Mouse (Mus musculus) forebrain, embryonic 13.5 days (tissue): ENCODE data around the gene Samd1. TPM values are rescaled to one million over a fixed set of nuclear protein-coding genes. Genes with fewer than 3 reads are reported as not detected.

Experiments
- ATAC-seq: fragments of 200-750 bp; cut with Nextera tagmentation; 2 replicates; pipeline ENCODE4 v1.8.0; 2017
- H3K27ac ChIP-seq: fragments of 300-500 bp; sonication (generic); 2 replicates; pipeline ENCODE4 v1.5.1; 2015; ENCODE audit warnings: inconsistent platforms, mild to moderate bottlenecking, moderate library complexity
- H3K27me3 ChIP-seq: fragments of 300-500 bp; sonication (generic); 2 replicates; pipeline ENCODE4 v1.6.1; 2015; ENCODE audit warnings: mild to moderate bottlenecking, inconsistent platforms
- H3K36me3 ChIP-seq: fragments of 300-500 bp; sonication (generic); 2 replicates; pipeline ENCODE4 v1.6.1; 2015; ENCODE audit warnings: mild to moderate bottlenecking, inconsistent platforms; ENCODE audit not compliant: poor library complexity, severe bottlenecking
- H3K4me1 ChIP-seq: fragments of 300-500 bp; sonication (generic); 2 replicates; pipeline ENCODE4 v1.6.1; 2015; ENCODE audit warnings: inconsistent platforms
- H3K4me2 ChIP-seq: fragments of 300-500 bp; sonication (generic); 2 replicates; pipeline ENCODE4 v1.6.1; 2015; ENCODE audit warnings: inconsistent platforms, mild to moderate bottlenecking, moderate library complexity
- H3K4me3 ChIP-seq: fragments of 300-500 bp; sonication (generic); 2 replicates; pipeline ENCODE4 v1.5.1; 2015; ENCODE audit warnings: mild to moderate bottlenecking, inconsistent platforms
- H3K9ac ChIP-seq: fragments of 300-500 bp; sonication (generic); 2 replicates; pipeline ENCODE4 v1.6.1; 2015; ENCODE audit warnings: mild to moderate bottlenecking, inconsistent platforms
- H3K9me3 ChIP-seq: fragments of 300-500 bp; sonication (generic); replicated peaks from 2 replicates; pipeline ENCODE4 v1.6.1; 2016; ENCODE audit warnings: inconsistent platforms
- WGBS: fragments of 180-500 bp; shearing (Covaris S2); methylation state at CpG from one replicate; pipeline ENCODE4 v1.1.7; 2015; 5-methylcytosine and 5-hydroxymethylcytosine counted together
- polyA plus RNA-seq: library from polyadenylated mRNA; unstranded; fragments of >200 nt; fragmentation: Nextera tagmentation; extraction: Ambion mirVana; gene quantifications from 2 replicates; pipeline ENCODE4 v1.2.1, GENCODE M21; 2015

The Samd1 gene
- polyA plus RNA-seq, result 9.5 and 10.2 TPM in 2 replicates

- Histone ChIP-seq H3K4me3 (peak within 1 kb of the TSS; percentile 76), H3K27ac (peak within 1 kb of the TSS; percentile 95), H3K4me1 (peaks cover 31% of the 10 kb centered on the region), H3K4me2 (peak within 1 kb of the TSS; percentile 84), H3K27me3 (peaks cover 28% of the 10 kb centered on the region), H3K9ac (peak within 1 kb of the TSS; percentile 87), H3K36me3 (peaks cover 47% of the 10 kb centered on the region), H3K9me3 (no peaks in the 10 kb centered on the region)
- peak; percentile 26; the same call in 1 of the 2 replicates for ATAC-seq
- WGBS, result 0% methylated on average over 47 of the region's 112 CpGs
Measured at GRCm38 (mm10) chr8:83997511-83998141, at the start of gene Samd1. Gene Samd1 (plus strand): TSS chr8:83997672.

GRCm38 (mm10) chr8:83954749-83955105, 42.7 kb upstream of the Samd1 start:
- ATAC-seq, result no peak
- peaks cover 17% of the 10 kb centered on the region for H3K4me1 ChIP-seq
- H3K9me3 ChIP-seq, result no peaks in the 10 kb centered on the region
- H3K27me3 ChIP-seq, result no peaks in the 10 kb centered on the region
- peak overlapping the region; percentile 89 for H3K4me2 ChIP-seq
- peak overlapping the region; percentile 61 for H3K9ac ChIP-seq
- peak overlapping the region; percentile 71 for H3K4me3 ChIP-seq
- H3K36me3 ChIP-seq, result no peaks in the 10 kb centered on the region
- WGBS, result 1% methylated on average over 14 of the region's 14 CpGs
- H3K27ac ChIP-seq, result peak overlapping the region; percentile 62

- peak within 1 kb of the TSS; percentile 89 for H3K4me2 ChIP-seq
- no peaks in the 10 kb centered on the region for H3K9me3 ChIP-seq
- WGBS, result under 1% methylated on average over 75 of the region's 75 CpGs
- peak within 1 kb of the TSS; percentile 73 for H3K9ac ChIP-seq
- H3K27me3 ChIP-seq, result no peaks in the 10 kb centered on the region
- ATAC-seq, result peak; percentile 100
- no peaks in the 10 kb centered on the region for H3K36me3 ChIP-seq
- H3K27ac ChIP-seq, result peak within 1 kb of the TSS; percentile 62
- H3K4me1 ChIP-seq, result peaks cover 17% of the 10 kb centered on the region
- H3K4me3 ChIP-seq, result peak within 1 kb of the TSS; percentile 71
Measured at GRCm38 (mm10) chr8:83955106-83955957, 42.1 kb upstream of the Samd1 start, which contains the start of the genes Gm10644 and Asf1b. Gene Gm10644 (minus strand): TSS chr8:83955205. Gene Asf1b (plus strand): TSS chr8:83955507.

DNA sequence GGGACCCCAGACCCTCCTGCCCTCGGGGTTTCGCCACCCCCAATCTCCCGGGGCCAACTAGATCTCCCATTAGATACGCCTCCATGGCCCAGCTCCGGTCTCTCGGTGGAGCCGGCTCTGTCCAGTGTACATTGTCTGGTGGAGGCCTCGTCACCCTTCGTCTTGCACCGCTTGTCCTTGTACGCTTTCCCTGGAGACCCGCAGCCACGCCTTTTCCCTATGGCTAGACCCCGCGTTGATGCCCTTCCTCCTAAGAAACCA, 41.6 kb upstream of the Samd1 start:
- no peaks in the 10 kb centered on the region for H3K27me3 ChIP-seq

GRCm38 (mm10) chr8:83956789-83957188, 40.7 kb upstream of the Samd1 start:
- no peaks in the 10 kb centered on the region for H3K9me3 ChIP-seq
- H3K4me1 ChIP-seq, result peaks cover 17% of the 10 kb centered on the region
- no peaks in the 10 kb centered on the region for H3K27me3 ChIP-seq
- peak overlapping the region; percentile 73 for H3K9ac ChIP-seq
- no peak overlapping the region for H3K27ac ChIP-seq
- no peaks in the 10 kb centered on the region for H3K36me3 ChIP-seq
- no peak for ATAC-seq
- peak overlapping the region; percentile 89 for H3K4me2 ChIP-seq
- WGBS, result 14% methylated on average over 1 of the region's 1 CpGs
- peak overlapping the region; percentile 71 for H3K4me3 ChIP-seq

More for the DNA sequence above, 41.6 kb upstream of the Samd1 start:
- peak overlapping the region; percentile 89 for H3K4me2 ChIP-seq
- 1% methylated on average over 15 of the region's 15 CpGs for WGBS
- ATAC-seq, result no peak
- no peak overlapping the region for H3K27ac ChIP-seq
- no peaks in the 10 kb centered on the region for H3K36me3 ChIP-seq
- H3K9me3 ChIP-seq, result no peaks in the 10 kb centered on the region
- H3K4me1 ChIP-seq, result peaks cover 17% of the 10 kb centered on the region
- peak overlapping the region; percentile 73 for H3K9ac ChIP-seq
- peak overlapping the region; percentile 71 for H3K4me3 ChIP-seq

DNA sequence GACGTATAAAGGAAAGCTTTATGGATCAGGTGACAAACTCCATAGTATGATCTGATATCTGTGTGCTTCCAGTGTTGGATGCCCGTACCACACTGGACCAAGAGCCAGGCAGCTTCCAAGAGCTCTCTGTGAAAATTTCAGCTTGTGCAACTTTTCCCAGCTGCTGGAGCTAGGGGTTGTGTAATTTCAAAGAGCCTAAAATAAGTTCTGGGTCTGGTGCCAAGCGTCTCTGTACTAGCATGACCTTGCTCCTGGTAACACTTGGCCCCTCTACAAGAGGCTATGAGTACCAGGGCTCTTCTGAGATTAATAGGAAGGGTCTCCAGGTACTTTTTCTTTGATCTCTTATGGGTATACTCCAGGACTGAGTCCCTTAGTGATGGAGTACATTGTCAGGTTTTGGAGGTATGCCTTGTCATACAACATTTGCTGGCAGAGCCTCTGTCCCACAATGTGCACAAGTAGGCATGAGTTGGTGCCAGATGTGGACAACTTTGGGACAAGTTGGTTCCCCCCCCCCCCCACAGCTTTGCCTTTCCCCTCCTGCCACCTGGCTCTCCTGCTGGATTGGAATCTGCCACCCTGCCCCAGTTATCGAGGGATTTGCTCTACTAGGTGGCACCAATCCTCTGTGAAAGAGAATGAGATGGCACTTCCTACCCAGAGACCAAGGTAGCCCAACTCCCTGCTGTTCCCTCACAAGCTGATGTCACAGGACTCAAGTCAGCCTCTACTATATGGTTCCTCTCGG, 33.3 kb upstream of the Samd1 start:
- H3K4me1 ChIP-seq, result no peaks in the 10 kb centered on the region
- H3K9ac ChIP-seq, result no peak overlapping the region
- no peak overlapping the region for H3K27ac ChIP-seq
- H3K36me3 ChIP-seq, result peaks cover 31% of the 10 kb centered on the region
- no peaks in the 10 kb centered on the region for H3K27me3 ChIP-seq
- 88% methylated on average over 5 of the region's 5 CpGs for WGBS
- no peak overlapping the region for H3K4me3 ChIP-seq
- no peak for ATAC-seq
- no peak overlapping the region for H3K4me2 ChIP-seq
- H3K9me3 ChIP-seq, result no peaks in the 10 kb centered on the region

DNA sequence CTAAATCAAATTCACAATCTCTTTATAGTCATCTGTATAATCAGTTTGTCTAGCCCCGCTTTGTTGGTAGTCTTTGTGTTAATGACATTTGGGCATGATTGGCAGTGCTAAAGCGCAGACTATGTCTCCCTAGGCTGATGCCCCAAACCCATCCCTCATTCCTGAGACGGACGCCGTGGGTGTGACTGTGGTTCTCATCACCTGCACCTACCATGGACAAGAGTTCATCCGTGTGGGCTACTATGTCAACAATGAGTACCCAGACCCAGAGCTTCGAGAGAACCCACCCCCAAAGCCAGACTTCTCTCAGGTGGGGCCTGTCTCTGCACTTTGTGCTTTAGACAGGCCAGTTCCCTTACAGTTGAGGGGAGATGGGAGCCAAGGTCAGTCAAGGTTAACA, 29.8 kb upstream of the Samd1 start:
- Histone ChIP-seq H3K27me3 (no peaks in the 10 kb centered on the region), H3K4me1 (peaks cover 6% of the 10 kb centered on the region), H3K36me3 (peaks cover 41% of the 10 kb centered on the region), H3K4me2 (no peak overlapping the region), H3K4me3 (no peak overlapping the region), H3K9me3 (no peaks in the 10 kb centered on the region), H3K27ac (no peak overlapping the region), H3K9ac (no peak overlapping the region)
- WGBS, result 91% methylated on average over 7 of the region's 7 CpGs
- no peak for ATAC-seq

GRCm38 (mm10) chr8:83971121-83971520, 26.4 kb upstream of the Samd1 start:
- no peak overlapping the region for H3K4me3 ChIP-seq
- no peaks in the 10 kb centered on the region for H3K27me3 ChIP-seq
- ATAC-seq, result no peak
- no peaks in the 10 kb centered on the region for H3K9me3 ChIP-seq
- peaks cover 31% of the 10 kb centered on the region for H3K36me3 ChIP-seq
- WGBS, result 91% methylated on average over 4 of the region's 4 CpGs
- peaks cover 28% of the 10 kb centered on the region for H3K4me1 ChIP-seq
- no peak overlapping the region for H3K4me2 ChIP-seq
- no peak overlapping the region for H3K27ac ChIP-seq
- H3K9ac ChIP-seq, result no peak overlapping the region

DNA sequence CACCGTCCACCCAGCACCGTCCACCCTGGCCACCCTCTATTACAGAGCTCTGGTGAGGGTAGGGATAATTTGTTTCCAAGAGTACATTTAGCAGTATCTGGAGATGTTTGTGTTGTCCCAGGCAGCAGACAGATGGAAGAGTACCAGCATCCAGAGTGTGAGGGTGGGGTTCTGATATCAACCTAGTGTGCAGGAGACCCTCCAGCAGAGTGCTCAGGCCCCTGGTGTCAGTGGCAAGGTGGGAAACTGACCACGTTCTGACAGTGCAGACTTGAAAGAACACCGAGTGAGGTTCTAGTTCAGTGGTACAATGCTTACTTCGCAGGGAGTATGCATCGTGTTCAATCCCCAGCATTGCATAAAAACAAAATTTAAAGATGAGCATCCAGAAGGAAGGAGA, 25.8 kb upstream of the Samd1 start:
- Histone ChIP-seq H3K4me2 (peak overlapping the region; percentile 86), H3K36me3 (peaks cover 31% of the 10 kb centered on the region), H3K27ac (no peak overlapping the region), H3K4me1 (peaks cover 29% of the 10 kb centered on the region), H3K9ac (peak overlapping the region; percentile 91; the same call in 1 of the 2 replicates), H3K9me3 (no peaks in the 10 kb centered on the region), H3K4me3 (peak overlapping the region; percentile 90), H3K27me3 (no peaks in the 10 kb centered on the region)
- no peak for ATAC-seq
- 73% methylated on average over 6 of the region's 6 CpGs for WGBS

DNA sequence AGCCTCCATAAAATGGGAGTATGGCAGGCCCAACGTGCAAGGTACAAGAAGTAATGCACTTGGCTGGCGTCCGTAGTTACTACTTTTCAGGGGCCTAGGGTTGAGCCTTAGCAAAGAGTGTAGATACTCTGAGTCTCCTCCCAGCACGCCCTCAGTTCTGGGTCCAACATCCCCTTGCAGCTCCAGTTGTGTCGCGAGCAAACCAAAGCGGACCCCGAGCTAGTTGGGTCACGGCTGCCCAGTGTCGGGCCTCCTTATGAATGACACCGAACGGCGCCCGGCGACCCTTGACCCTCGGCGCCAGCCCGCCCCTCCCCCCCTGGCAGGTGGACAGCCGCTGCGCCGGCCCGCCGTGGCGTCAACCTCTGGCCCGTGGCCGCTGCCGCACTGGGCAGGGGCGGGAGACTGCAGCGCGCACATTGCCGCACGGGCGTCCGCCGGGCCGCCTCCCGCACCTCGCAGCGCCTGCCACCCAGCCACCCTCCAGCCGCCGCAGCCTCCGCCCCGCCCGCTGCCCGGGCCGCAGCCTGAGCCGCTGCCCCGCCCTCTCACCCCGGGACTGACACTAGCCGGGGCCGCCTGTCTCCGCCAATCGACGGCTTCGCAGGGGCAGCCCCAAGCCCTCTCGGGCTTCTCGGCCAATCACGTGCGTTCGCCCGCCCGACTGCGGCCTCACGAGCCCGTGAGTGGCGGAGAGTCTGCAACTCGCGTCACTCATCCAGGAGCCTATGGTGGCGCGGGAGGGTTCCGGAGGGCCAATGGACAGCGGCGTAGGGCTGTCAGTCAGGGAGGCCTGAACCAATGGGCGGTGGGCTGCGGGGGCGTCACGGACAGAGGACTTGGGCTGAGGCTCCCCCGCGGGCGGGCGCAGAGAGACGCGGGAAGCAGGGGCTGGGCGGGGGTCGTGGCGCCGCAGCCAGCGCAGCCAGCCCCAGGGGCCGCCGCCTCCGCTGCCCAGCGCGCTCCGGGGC, 25.0 kb upstream of the Samd1 start, which contains the start of gene Prkaca:
Gene Prkaca, plus strand, starts transcription at position 844 of the 971 bp plus-strand sequence.
- Histone ChIP-seq H3K4me2 (peak within 1 kb of the TSS; percentile 98), H3K4me1 (peaks cover 37% of the 10 kb centered on the region), H3K9me3 (no peaks in the 10 kb centered on the region), H3K4me3 (peak within 1 kb of the TSS; percentile 90), H3K27me3 (no peaks in the 10 kb centered on the region), H3K36me3 (peaks cover 28% of the 10 kb centered on the region), H3K27ac (peak within 1 kb of the TSS; percentile 75), H3K9ac (peak within 1 kb of the TSS; percentile 91)
- WGBS, result under 1% methylated on average over 65 of the region's 94 CpGs
- ATAC-seq, result peak; percentile 100
